Mouse (Mus musculus) layer of hippocampus, adult 8-10 months (tissue): ENCODE measurements around the gene Etv2. TPM values are rescaled to one million over a fixed set of nuclear protein-coding genes. Genes with fewer than 3 reads are reported as not detected.

ENCODE experiments used
- DNase-seq, 2 experiments: peaks; one replicate each; pipeline ENCODE4 v3.0.0; 2022; ENCODE audit warnings: low spot score in 2 of 2
- total RNA-seq, 4 experiments: library from RNA; stranded (reverse); gene quantifications; 2 replicates each; pipeline ENCODE4 v1.2.4; 2022

Etv2 gene
- not detected for total RNA-seq

DNA sequence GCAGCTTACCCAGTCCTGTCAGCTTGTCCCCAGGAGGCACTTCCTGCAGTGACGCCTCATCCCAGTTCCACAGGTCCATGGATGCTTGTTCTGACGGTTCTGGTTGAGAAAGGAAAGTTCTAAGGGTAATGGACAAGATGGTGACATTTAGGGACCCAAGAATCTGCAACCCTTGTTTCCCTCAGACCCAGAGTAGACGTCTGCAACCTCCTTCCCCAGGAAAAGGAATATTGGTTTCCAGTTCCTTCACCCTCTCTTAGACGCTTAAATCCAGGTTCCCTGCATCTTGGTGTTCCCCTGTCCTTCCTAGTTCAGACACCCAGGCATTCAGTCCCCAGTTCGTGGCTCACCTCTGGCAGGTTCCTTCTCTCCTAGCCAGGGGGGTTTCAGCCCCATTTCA lies at the start of gene Etv2:
Gene Etv2 (minus strand): TSS at position 101 of the 400 bp plus-strand sequence.
- DNase-seq: no peak

DNA sequence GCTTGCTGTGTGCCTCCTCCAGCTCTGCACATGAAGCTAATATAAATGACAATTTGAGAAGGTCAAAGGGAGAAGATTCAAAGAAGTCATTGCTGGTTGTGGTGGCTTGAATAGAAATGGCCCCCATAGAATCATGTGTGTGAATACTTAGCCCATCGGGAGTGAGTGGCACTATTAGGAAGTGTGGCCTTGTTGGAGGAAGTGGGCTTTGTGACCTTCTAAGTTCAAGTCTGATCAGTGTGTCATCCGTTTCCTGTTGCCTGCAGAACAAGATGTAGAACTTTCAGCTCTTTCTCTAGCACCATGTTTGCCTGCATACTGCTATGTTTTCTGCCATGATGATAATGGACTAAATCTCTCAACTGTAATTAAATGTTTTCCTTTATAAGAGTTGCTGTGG lies 47.8 kb upstream of the Etv2 start:
- no peak for DNase-seq

DNA sequence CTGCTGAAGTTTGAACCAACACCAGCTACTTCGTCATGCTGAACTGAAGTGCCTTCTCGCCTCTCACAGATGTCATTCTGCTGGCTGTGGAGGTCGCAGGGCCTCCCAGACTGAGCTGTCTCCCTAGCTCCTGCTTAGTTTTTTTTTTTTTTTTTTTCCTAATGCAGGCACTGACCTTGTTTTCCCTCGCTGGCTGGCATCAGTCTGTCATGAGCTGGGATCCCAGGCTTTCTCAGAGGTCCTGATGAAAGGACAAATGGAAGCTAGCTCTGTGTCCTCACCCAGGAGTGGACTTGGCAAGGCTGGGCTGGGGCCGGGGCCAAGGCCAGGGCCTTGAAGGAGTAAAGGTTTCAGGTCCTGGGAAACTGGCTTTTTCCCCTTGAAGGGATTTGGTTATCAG lies 46.2 kb upstream of the Etv2 start:
- DNase-seq: no peak

DNA sequence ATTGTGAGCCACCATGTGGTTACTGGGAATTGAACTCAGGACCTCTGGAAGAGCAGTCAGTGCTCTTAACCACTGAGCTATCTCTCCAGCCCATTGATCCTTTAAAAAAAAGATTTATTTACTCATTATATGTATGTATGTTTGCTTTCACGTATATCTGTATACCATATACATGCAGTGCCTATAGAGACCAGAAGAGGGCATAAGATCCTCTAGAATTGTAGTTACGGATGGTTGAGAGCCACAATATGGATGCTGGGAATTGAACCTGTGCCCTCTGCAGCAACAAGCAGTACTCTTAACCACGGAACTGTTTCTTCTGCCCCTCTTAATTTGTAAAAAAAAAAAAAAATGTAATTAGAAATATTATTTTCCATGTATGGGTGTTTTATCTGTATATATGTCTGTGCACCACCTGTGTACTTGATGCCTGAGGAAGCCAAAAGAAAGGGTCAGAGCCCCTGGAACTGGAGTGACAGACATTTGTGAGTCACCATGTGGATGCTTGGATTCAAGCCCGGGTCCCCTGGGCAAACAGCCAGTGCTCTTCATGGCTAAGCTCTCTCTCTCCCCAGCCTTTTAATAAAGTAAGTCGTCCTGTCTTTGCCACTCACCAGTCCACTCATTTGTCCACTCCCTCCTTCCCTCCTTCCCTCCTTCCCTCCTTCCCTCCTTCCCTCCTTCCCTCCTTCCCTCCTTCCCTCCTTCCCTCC lies 42.8 kb upstream of the Etv2 start:
- DNase-seq: no peak

DNA sequence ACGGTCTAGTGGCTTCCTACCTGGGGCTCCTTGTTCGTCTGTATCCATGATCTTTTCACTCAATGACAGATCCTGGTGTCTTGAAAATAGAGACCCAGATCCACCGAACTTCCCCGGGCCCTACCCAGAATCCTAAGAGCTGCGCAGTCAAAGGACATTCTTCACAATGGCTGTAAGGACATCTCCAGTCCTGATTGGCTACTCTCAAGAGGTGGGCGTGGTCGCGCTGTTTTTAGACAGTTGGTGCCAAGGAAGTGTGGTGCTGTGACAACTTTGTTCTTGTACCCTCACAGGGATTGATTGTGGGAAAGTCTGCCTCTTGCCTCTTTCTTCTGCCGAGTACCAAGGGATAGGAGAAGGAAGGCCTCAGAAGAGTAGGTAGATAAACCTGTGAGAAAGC lies 35.8 kb upstream of the Etv2 start, which contains the start of gene Pmis2:
Gene Pmis2 (minus strand): TSS at position 126 of the 400 bp plus-strand sequence.
- DNase-seq: no peak

DNA sequence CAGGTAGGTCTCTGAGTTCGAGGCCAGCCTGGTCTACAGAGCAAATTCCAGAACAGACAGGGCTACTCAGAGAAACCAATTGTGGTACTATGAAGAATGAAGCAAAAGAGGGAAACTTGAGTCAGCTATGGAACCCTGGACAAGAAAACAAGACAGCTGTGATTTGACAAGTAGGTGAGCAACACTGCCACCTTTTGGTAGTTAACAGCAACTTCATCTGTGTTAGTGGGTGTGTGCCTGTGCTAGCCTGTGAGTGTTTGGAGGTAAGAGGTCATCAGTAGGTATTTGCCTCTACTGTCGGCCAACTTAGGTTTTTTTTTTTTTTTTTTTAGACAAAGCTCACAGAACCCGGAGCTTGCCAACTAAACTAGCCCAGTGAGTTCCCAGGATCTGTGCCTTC lies 33.6 kb upstream of the Etv2 start:
- no peak for DNase-seq

DNA sequence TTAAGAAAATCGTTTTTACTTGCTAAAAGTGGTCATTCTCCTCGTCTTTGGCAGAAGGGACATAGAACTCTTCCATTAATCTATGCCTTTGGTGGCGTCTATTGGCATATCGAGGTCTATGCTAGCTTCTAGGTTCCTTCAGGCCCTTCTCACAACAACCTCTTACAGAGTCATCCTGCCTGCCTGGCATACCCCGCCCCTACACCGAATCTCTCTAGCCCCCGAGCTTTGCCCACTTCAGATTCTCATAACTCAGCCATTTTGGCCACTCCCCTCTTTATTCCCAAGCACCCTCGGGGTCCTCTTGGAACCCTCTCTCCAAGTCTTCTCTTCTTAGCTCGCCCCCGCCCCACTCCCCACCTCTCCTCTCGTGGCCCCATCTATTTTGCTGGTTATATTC lies 29.7 kb upstream of the Etv2 start:
- no peak for DNase-seq

DNA sequence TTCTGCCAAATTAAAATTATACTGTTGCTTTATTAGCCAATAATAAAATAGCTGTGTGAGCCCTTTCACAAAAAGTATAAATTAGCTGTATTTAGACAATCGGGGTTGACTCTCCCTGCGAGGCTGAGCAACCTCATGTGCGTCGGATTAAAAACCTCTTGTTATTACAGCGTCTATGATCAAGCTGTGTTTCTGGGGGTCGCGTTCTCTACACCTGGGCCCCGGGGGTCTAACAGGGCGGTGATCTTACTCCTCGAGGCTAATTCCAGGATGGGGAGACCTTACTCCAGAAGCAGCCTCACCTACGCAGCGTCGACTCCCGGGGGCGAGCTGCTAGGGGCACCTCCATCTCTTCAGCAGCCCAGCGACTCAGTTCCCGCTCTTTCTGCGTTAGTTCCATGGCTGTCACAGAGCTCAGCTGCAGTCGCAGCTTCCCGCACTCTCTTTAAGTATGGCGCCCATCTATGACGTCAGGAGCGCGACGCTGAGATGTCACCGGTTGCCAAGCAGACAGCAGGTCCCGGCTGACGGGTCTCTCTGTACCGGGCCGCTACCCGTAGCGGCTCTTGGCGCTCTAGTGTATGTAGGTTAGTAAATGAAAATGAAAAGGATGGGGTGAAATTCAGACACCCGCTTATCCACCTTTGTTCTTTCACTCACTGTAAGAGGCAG lies 29.0 kb upstream of the Etv2 start, which contains the start of gene Haus5:
Gene Haus5 (minus strand): TSS at position 466 of the 672 bp plus-strand sequence.
- peak; percentile 88 to 92 for DNase-seq

DNA sequence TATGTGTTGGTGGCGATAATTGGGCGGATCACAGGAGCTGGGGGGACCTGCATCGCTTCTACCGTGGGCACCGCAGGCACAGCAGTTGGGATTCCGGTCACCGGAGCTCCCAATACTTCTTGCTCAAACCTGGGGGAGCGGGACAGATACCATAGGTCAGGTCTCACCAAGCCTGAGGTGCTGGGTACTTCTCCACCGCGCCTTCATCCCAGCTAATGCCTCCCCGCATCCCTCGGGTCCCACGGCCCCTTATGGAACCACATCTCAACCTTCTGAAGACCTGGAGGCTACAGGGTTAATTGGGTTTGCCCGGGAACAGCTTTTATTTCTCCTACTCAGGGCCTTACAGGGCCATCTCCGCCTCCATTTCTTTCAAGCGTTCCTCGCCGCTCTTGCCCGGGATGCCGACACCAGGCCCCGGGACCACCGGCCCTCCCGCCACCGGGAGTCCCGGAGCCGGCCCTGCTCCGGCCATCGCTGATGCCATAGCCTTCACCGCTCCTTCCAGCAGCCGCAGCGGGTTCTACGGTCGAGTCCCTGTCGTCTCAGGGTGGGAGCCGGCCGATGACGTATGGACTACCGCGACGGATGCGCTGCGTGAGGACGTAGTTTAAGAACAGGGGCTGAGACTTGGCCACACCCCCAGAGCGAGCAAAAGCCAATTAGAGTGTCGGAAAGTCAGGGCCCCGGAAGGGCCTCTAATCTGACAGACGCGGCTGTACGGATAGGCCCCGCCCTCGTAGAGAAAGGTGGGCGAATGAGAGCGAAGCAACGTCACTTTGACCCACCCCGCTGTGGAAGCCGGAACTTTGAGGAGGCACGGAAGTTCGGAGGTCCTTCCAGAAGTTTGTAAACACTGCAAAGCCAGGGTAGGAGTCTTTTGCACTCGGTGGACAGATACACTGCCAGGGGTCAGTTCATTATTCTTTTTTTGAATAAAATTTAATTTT lies 14.2 kb upstream of the Etv2 start, which contains the start of gene Rbm42:
Gene Rbm42 (minus strand): TSS at position 727 of the 950 bp plus-strand sequence.
- peak; percentile 99 for DNase-seq

DNA sequence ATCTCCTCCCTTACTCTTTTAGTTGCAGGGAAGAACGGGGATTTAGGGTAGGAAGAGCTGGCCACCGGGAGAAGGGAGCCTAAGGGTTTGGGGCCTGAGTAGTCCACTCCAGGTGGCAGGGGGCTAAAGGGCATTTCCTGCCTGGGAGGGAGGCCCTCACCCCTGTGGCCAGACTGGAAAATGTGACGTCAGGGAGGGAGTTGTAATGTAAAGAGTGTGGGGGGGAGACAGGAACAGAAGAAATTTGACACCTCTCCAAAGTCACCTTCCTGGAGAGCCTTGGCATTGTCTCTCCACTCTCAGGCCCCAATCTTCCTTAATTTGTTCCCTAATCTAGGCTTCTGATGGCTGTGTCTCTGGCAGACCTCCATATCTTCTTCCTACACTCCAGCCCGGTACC lies 3.4 kb upstream of the Etv2 start:
- no peak for DNase-seq

DNA sequence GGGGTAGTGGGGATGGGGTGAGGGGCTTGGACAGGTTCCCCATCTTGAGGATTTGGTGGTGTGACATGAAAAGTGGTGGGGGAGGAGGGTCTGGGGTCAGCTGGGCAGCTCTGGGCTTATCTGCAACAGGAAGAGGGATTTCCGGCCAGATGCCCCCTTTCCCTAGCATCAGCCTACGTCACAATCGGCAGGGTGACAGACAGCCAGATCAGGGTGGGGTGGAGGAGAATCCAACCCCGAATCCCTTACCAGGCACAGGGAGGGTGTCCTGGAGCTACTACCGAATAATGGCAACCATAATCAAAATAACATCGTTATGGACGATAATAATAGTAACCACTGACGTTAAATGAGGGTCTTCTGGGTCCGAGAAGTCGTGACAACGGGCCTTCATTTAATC lies 743 bp upstream of the Etv2 start:
- no peak for DNase-seq

DNA sequence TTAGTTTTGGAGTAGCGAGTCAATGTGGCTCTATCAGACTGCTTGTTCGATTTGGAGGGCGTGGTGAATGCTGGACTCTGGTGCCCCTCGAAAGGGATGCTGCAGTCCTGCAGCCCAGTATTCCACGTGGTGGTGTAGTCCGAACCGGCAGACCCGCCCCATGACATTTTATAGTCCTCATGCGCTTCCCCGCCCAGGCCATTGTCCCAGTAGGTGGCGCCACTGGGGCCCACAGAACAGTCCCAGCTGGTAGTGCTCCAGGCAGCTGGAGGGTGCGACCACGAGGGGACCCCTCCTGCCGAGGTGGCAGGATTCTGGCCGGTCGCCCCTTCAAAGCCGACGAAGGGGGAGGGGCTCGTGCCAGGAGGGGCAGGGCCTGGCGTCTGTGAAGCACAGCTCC lies 1.0 kb downstream of the Etv2 start:
- no peak for DNase-seq

DNA sequence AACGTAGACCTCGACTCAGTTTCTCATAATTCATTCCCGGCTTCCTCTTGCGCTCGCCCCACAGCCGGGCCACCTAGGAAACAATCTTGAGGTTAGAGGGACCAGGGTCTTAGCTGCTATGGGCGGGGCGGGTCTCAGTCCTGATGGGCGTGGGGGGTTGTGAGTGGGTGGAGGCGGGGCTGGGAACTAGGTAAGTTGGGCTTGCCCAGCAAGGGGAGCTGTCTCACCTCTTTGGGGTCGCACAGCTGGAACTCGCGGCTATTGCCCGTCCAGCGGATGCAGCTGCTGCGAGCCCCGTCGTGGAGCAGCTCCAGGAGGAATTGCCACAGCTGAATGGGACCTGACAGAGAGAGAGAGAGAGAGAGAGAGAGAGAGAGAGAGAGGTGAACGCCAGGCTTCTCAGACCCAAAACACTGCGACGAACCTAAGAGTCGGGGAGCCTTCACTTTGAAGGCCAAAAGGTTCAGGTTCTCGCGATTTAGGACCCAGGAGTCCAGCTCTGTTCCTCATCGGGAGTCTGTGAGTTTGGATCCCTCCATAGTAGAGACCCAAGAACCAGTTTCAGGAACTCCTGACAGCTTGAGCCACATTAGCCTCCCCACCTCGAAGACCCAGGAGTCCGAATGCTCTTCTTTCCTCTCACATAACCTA lies 1.8 kb downstream of the Etv2 start:
- DNase-seq: no peak

DNA sequence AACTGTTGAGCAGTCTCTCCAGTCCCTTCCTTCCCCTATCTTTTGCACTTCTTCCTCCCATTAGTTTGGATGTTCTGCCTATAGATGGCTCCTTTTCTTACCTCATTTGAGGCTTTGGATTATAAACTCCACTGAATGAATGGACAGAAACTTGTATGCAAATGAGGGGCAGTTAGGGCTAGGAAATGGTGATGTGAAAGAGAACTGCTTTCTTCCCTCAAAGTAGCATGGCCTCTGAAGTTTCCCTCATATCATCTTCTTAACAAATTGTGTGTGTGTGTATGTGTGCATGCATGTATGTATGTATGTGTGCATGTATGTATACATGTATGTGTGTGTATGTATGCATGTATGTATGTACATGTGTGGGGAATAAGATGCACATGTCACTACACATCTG lies 6.6 kb downstream of the Etv2 start:
- no peak for DNase-seq

DNA sequence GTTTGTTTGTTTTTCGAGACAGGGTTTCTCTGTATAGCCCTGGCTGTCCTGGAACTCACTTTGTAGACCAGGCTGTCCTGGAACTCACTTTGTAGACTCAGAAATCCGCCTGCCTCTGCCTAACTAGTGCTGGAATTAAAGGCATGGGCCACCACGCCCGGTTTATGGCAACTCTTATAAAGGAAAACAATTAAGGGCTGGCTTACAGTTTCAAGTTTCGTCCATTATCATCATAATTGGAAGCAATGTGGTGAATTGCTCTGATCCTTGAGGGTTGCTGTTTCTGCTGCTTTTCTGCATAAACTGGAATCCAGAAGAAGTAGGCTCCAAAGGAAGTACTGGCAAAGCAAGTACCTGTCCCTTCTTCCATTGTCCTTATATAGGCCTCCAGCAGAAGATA lies 9.0 kb downstream of the Etv2 start:
- no peak for DNase-seq

DNA sequence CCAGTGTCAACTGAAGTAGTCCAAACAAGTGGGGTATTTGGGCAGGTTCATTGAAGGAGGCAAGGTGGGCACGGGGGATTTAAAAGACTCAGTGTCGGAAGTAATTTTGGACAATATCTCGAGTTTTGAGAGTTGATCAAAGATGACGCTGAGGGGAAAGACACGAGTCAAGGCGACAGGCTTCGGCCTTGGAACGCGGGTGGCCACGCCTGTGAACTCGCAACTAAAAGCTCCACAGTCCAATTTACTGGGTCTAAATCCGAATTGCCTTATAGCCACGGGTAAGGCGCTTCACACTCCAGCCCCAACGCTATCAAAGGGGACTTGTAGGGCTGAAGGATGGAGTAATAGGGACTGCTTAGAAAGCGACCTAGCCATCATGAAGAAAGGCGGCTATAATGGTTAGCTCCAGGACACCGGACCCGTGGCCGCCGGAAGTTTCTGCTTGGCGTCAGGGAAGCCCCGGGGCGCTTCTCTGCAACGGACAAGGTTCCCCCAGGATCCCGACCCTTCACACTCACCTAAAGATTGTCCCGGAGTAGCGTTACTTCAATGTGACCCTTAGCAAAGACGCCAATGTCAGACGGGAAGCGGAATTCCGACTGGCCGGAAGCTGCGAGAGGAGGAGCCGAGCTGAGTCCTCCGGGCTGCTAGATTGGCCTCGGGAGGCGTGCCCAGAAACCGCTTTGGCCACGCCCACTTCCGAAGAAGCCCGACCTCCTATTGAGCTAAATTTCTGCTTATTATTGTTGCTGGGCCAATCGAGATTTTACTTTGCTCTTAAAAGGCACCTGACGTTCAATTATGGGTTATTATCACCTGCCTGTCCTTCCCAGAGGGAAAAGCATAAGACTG lies 9.9 kb downstream of the Etv2 start, which contains the start of gene Cox6b1:
Gene Cox6b1 (minus strand): TSS at position 622 of the 855 bp plus-strand sequence.
- DNase-seq: peak; percentile 82 to 83

DNA sequence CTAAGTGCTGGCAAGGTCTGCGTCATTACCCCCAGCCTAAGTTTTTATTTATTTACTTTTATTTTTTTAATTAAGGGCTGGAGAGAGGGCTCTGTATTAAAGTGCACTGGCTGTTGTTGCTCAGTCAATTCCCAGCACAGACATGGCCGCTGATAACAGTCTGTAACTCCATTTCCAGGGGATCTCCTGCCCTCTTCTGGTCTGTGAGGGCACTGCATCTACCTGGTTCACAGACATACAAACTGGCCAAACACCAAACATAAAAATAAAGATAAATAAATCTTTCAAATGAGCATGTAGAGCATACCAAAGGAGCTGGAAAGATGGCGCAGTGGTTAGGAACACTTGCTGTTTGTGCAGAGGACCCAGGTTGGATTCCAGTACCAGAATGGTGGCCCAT lies 16.4 kb downstream of the Etv2 start:
- DNase-seq: no peak

DNA sequence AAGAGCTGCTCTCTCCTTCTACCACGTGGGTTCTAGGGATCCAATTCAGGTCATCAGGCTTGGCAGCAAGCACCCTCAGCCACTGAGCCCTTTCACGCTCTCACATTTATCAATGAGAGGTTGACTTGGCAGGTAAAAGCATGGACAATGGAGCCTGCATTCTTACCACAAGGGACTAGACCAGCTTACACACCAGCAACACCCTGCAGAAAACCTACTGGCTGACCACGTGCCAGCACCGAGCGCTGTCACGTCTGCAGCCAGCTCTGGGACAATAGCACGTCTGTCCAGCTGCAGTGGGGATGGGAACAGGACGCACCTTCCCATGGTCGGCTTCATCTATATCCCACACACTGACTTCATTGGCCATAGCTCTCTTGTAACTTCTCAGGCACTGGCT lies 17.0 kb downstream of the Etv2 start:
- no peak for DNase-seq

DNA sequence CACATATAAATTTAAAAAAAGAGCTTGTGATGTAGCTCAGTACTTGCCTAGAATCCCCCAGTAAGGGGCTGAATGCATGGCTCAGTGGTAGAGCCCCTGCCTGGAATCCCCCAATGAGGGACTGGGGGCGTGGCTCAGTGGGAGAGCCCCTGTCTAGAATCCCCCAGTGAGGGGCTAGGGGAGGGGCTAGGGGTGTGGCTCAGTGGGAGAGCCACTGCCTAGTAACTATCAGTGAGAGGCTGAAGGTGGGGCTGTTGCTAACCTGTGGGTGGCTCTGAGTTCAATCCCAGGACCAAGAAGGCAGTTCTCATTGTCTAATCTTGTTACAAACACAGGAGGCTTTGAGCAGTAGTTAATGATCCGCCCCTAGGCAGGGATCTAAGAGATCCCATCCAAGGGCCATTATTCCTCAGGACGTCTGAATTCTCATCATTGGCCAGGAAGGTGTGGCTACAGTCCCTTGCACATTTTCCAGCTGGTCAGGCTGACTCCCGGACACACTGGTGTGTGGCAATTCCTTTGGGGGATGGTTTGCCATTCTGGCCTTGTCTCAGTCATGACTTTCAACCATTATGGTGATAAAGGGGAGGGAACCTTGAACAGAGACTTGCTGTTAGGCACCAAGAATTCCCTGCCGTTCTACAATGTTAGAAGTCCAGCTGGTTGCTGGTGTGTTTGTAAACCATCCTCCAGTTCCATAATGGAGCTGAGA lies 20.4 kb downstream of the Etv2 start:
- no peak for DNase-seq

DNA sequence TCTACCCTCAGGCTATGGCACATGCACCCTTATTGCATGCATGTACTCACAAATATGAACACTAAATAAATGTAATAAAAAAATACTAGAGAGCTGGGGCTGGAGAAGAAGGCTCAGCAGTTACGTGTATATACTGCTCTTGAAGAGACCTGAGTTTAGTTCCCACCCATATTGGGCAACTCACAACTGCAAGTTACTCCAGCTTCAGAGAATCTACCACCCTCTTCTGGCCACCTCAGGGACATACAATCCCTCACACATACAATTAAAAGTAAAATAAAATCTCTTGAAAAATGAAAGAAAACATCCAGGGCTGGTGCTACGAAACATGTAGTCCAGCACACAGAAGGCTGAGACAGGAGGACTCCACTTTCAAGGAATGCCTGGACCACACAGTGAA lies 21.2 kb downstream of the Etv2 start:
- no peak for DNase-seq
